Mouse (Mus musculus) large intestine, adult 2 months (tissue): ENCODE data around the gene Ets2. TPM values are rescaled to one million over a fixed set of nuclear protein-coding genes. Genes with fewer than 3 reads are reported as not detected.
"Not testable (repeated sequence)": the region's sequence is repeated elsewhere in the genome, so short reads cannot be mapped to it uniquely, and the experiment has no call there.

Experiments used
- DNase-seq: peaks from one replicate; pipeline ENCODE4 v3.0.0-alpha.2; 2012; ENCODE audit warnings: low read depth, low spot score
- WGBS: fragments of 180-500 bp; shearing (Covaris S2); methylation state at CpG from one replicate; pipeline ENCODE4 v1.1.7; 2018; 5-methylcytosine and 5-hydroxymethylcytosine counted together
- polyA plus RNA-seq: library from polyadenylated mRNA; depleted of rRNA; stranded (reverse); fragments of >200 nt; gene quantifications from 2 replicates; pipeline ENCODE4 v1.2.3, GENCODE M21; 2012; rRNA removed

The Ets2 gene
- polyA plus RNA-seq, 1 experiment = 53.2 TPM

GRCm38 (mm10) chr16:95759151-95759987, 57.5 kb downstream of the Ets2 start:
- 92% methylated on average over 8 of the region's 8 CpGs for WGBS
- no peak for DNase-seq

GRCm38 (mm10) chr16:95759988-95760391, 58.1 kb downstream of the Ets2 start:
- no peak for DNase-seq
- 82% methylated on average over 6 of the region's 6 CpGs for WGBS

GRCm38 (mm10) chr16:95761742-95762141, 59.9 kb downstream of the Ets2 start:
- 60% methylated on average over 6 of the region's 6 CpGs for WGBS
- DNase-seq = no peak

GRCm38 (mm10) chr16:95763201-95763600, 61.3 kb downstream of the Ets2 start:
- DNase-seq = no peak
- 45% methylated on average over 6 of the region's 6 CpGs for WGBS

GRCm38 (mm10) chr16:95764041-95764440, 62.2 kb downstream of the Ets2 start:
- WGBS = 22% methylated on average over 8 of the region's 8 CpGs
- not testable (repeated sequence) for DNase-seq

GRCm38 (mm10) chr16:95766181-95766580, 64.3 kb downstream of the Ets2 start:
- DNase-seq = no peak
- 85% methylated on average over 3 of the region's 3 CpGs for WGBS

GRCm38 (mm10) chr16:95767246-95767645, 65.4 kb downstream of the Ets2 start:
- no peak for DNase-seq

GRCm38 (mm10) chr16:95769066-95769995, 67.5 kb downstream of the Ets2 start:
- 13% methylated on average over 14 of the region's 14 CpGs for WGBS
- DNase-seq = no peak

More at GRCm38 (mm10) chr16:95767246-95767645, 65.4 kb downstream of the Ets2 start:
- 71% methylated on average over 2 of the region's 2 CpGs for WGBS

- 58% methylated on average over 5 of the region's 5 CpGs for WGBS
- DNase-seq = no peak
These were observed 68.1 kb downstream of the Ets2 start for GRCm38 (mm10) chr16:95769996-95770334.

- no peak for DNase-seq
These were observed 68.5 kb downstream of the Ets2 start for GRCm38 (mm10) chr16:95770402-95770801.

Other genes with a start within 250 kb of the Ets2 start
- 1.9 and 4.1 TPM in 2 replicates for gene Erg, start 115.5 kb upstream of the Ets2 start, polyA plus RNA-seq